Mouse (Mus musculus) C2C12 (cell line): ENCODE data around the gene Rapsn.

Source experiments
- CEBPB ChIP-seq: IDR thresholded peaks from one replicate; pipeline ENCODE4 v1.6.1; 2011; ENCODE audit warnings: low read depth, mild to moderate bottlenecking, control low read depth, moderate library complexity
- CTCF ChIP-seq: IDR thresholded peaks from one replicate; pipeline ENCODE4 v1.5.1; 2011; ENCODE audit not compliant: control insufficient read depth, insufficient read depth, insufficient read length
- MAX ChIP-seq: IDR thresholded peaks from one replicate; pipeline ENCODE4 v1.6.1; 2011; ENCODE audit warnings: mild to moderate bottlenecking, control low read depth
- MYOD1 ChIP-seq: IDR thresholded peaks from one replicate; pipeline ENCODE4 v1.6.1; 2011; ENCODE audit warnings: low read depth; ENCODE audit not compliant: control insufficient read depth, insufficient read length
- USF1 ChIP-seq: IDR thresholded peaks from one replicate; pipeline ENCODE4 v1.6.1; 2011; ENCODE audit warnings: low read depth, mild to moderate bottlenecking, control low read depth, moderate library complexity

DNA sequence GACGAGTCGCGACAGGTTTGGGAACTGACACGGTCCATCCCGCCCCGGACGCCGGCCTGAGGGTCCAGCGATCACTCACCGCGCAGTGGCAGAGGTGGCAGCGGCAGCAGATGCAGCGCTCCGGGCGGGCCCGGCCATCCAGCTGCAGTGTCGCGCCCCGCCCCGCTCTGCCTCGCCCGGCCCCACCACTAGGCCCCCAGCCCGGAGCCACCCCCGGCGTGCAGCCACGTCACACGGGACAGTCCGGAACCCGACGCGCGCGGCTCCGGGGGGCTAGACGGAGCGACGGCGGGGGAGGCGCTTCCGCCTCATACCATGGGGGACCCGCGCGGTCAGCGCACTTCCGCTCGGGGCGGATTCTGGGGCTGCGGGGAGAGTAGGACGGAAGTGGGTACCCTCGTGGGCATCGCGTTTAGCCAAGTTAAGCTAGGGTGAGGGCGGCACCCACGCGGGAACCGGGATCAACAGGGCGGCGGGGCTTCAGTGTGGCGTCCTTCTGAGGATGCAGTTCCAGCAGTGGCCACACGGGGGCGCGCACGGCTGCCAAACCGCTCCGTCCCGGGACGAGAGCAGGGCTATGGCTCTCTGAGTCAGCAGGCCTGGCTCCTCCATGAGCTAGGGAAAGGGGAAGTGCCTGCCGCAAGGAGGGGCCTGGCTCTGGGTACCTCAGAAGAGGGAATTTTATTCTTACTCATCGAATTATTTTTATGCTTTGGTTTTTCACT, 34.8 kb downstream of the Rapsn start, which contains the start of gene Slc39a13:
- no peak for TF ChIP-seq CEBPB
- TF ChIP-seq CTCF, result peak; percentile 99
- TF ChIP-seq MAX, result peak; percentile 64
- TF ChIP-seq MYOD1, result no peak
- no peak for TF ChIP-seq USF1
